Mouse (Mus musculus): ENCODE results near the gene Zfp780b. TPM values are rescaled to one million over a fixed set of nuclear protein-coding genes. Genes with fewer than 3 reads are reported as not detected.
"Not testable (repeated sequence)": the region's sequence is repeated elsewhere in the genome, so short reads cannot be mapped to it uniquely, and the experiment has no call there.

Gene Zfp780b
- polyA plus RNA-seq, 1 experiment from 2014 or later: 17.8 TPM

GRCm38 (mm10) chr7:27933050-27933799 lies 45.7 kb downstream of the Zfp780b start:
- no peaks in the 10 kb centered on the region for H3K27me3 ChIP-seq (replicated peaks; ENCODE audit: control insufficient read depth, insufficient read depth, low read length)
- no peak overlapping the region for H3K9ac ChIP-seq (ENCODE audit: low read length)
- H3K4me1 ChIP-seq (ENCODE audit: control insufficient read depth, insufficient read depth, low read length): peaks cover 5% of the 10 kb centered on the region
- H3K4me3 ChIP-seq (ENCODE audit: low read depth, low read length): no peak overlapping the region
- H3K27ac ChIP-seq (ENCODE audit: low read depth, low read length): no peak overlapping the region
- 30% methylated on average over 7 of the region's 7 CpGs for WGBS
- no peaks in the 10 kb centered on the region for H3K36me3 ChIP-seq (ENCODE audit: control insufficient read depth, insufficient read depth, low read length)
- ATAC-seq (no peak), DNase-seq (ENCODE audit: low spot score) (no peak)
- no peak overlapping the region for H3K4me2 ChIP-seq (ENCODE audit: low read length)
- no peaks in the 10 kb centered on the region for H3K9me3 ChIP-seq (replicated peaks; ENCODE audit: control insufficient read depth, low read length)

GRCm38 (mm10) chr7:27928818-27929695 lies 49.9 kb downstream of the Zfp780b start, which contains the start of gene Zfp974:
Gene Zfp974, minus strand, starts transcription at chr7:27929460.
- H3K27me3 ChIP-seq (replicated peaks; ENCODE audit: control insufficient read depth, insufficient read depth, low read length): no peaks in the 10 kb centered on the region
- peaks cover 6% of the 10 kb centered on the region for H3K4me1 ChIP-seq (ENCODE audit: control insufficient read depth, insufficient read depth, low read length)
- DNase-seq (ENCODE audit: low spot score) (peak; percentile 90), ATAC-seq (peak; percentile 93)
- H3K4me2 ChIP-seq (ENCODE audit: low read length): peak within 1 kb of the TSS; percentile 86
- peak within 1 kb of the TSS; percentile 75 for H3K9ac ChIP-seq (ENCODE audit: low read length)
- H3K27ac ChIP-seq (ENCODE audit: low read depth, low read length): peak within 1 kb of the TSS; percentile 52; the same call in 1 of the 2 replicates
- peaks cover 12% of the 10 kb centered on the region for H3K36me3 ChIP-seq (ENCODE audit: control insufficient read depth, insufficient read depth, low read length)
- 4% methylated on average over 40 of the region's 40 CpGs for WGBS
- H3K9me3 ChIP-seq (replicated peaks; ENCODE audit: control insufficient read depth, low read length): no peaks in the 10 kb centered on the region
- peak within 1 kb of the TSS; percentile 60 for H3K4me3 ChIP-seq (ENCODE audit: low read depth, low read length)

- WGBS: 48% methylated on average over 4 of the region's 4 CpGs
- not testable (repeated sequence) for ATAC-seq; DNase-seq (ENCODE audit: low spot score); H3K27me3 ChIP-seq (replicated peaks; ENCODE audit: control insufficient read depth, insufficient read depth, low read length); H3K27ac ChIP-seq (ENCODE audit: low read depth, low read length); H3K4me2 ChIP-seq (ENCODE audit: low read length); H3K4me3 ChIP-seq (ENCODE audit: low read depth, low read length); H3K4me1 ChIP-seq (ENCODE audit: control insufficient read depth, insufficient read depth, low read length); H3K9me3 ChIP-seq (replicated peaks; ENCODE audit: control insufficient read depth, low read length); H3K9ac ChIP-seq (ENCODE audit: low read length)
- H3K36me3 ChIP-seq (ENCODE audit: control insufficient read depth, insufficient read depth, low read length): peaks cover 17% of the 10 kb centered on the region
Measured at GRCm38 (mm10) chr7:27927041-27927440, 51.9 kb downstream of the Zfp780b start.

DNA sequence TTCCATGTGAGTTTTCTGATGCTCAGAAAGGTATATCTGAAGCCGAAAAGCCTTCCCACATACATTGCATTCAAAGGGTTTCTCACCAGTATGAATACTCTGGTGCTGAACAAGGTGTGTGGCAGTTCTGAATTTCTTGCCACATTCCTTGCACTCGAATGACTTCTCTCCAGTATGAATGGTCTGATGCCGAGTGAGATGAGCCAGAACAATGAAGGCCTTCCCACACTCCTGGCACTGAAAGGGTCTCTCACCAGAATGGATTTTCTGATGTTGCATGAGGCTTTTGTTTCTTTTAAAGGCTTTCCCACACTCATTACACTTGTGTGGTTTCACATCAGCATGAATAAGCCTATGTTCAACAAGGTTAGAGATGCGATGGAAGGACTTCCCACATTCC lies 68.0 kb downstream of the Zfp780b start:
- not testable (repeated sequence) for H3K27me3 ChIP-seq (replicated peaks; ENCODE audit: control insufficient read depth, insufficient read depth, low read length); H3K9me3 ChIP-seq (replicated peaks; ENCODE audit: control insufficient read depth, low read length); DNase-seq (ENCODE audit: low spot score); H3K4me3 ChIP-seq (ENCODE audit: low read depth, low read length); H3K4me2 ChIP-seq (ENCODE audit: low read length); ATAC-seq; H3K9ac ChIP-seq (ENCODE audit: low read length); H3K27ac ChIP-seq (ENCODE audit: low read depth, low read length); H3K4me1 ChIP-seq (ENCODE audit: control insufficient read depth, insufficient read depth, low read length)
- H3K36me3 ChIP-seq (ENCODE audit: control insufficient read depth, insufficient read depth, low read length): peaks cover 33% of the 10 kb centered on the region
- WGBS: 56% methylated on average over 3 of the region's 4 CpGs

Other genes with a start within 250 kb of the Zfp780b start
- gene Zfp60, start 247.8 kb downstream of the Zfp780b start, polyA plus RNA-seq (2014; fragmentation: Nextera tagmentation; extraction: Ambion mirVana): 96.6 and 101 TPM in 2 replicates
- 2.3 and 2.5 TPM in 2 replicates for gene Zfp626, start 172.0 kb downstream of the Zfp780b start, polyA plus RNA-seq (2014; fragmentation: Nextera tagmentation; extraction: Ambion mirVana)
- 12.0 and 13.4 TPM in 2 replicates for gene Zfp59, start 140.6 kb downstream of the Zfp780b start, polyA plus RNA-seq (2014; fragmentation: Nextera tagmentation; extraction: Ambion mirVana)
- 1.1 and 1.8 TPM in 2 replicates for gene Zfp607a, start 121.6 kb downstream of the Zfp780b start, polyA plus RNA-seq (2014; fragmentation: Nextera tagmentation; extraction: Ambion mirVana)
- gene Zfp974, start 49.7 kb downstream of the Zfp780b start, polyA plus RNA-seq (2014; fragmentation: Nextera tagmentation; extraction: Ambion mirVana): 11.7 and 15.1 TPM in 2 replicates
- 7.7 and 9.5 TPM in 2 replicates for gene Zfp850, start 34.9 kb upstream of the Zfp780b start, polyA plus RNA-seq (2014; fragmentation: Nextera tagmentation; extraction: Ambion mirVana)
- 380 and 381 TPM in 2 replicates for gene Psmc4, start 70.9 kb upstream of the Zfp780b start, polyA plus RNA-seq (2014; fragmentation: Nextera tagmentation; extraction: Ambion mirVana)
- 0.20 and 0.28 TPM in 2 replicates for gene Fcgbp, start 92.1 kb upstream of the Zfp780b start, polyA plus RNA-seq (2014; fragmentation: Nextera tagmentation; extraction: Ambion mirVana)
- gene 9530053A07Rik, start 150.3 kb upstream of the Zfp780b start, polyA plus RNA-seq (2014; fragmentation: Nextera tagmentation; extraction: Ambion mirVana): 0.03 and 0.09 TPM in 2 replicates
- 36.0 and 38.3 TPM in 2 replicates for gene Fbl, start 190.5 kb upstream of the Zfp780b start, polyA plus RNA-seq (2014; fragmentation: Nextera tagmentation; extraction: Ambion mirVana)
- gene Dyrk1b, start 200.3 kb upstream of the Zfp780b start, polyA plus RNA-seq (2014; fragmentation: Nextera tagmentation; extraction: Ambion mirVana): 9.9 and 13.7 TPM in 2 replicates